Mouse (Mus musculus): Measurements from ENCODE around the gene Trub2. TPM values are rescaled to one million over a fixed set of nuclear protein-coding genes. Genes with fewer than 3 reads are reported as not detected.

Trub2 gene
- total and polyA plus RNA-seq, 3 experiments, result 24.4 to 34.0 (median 32.5) TPM

DNA sequence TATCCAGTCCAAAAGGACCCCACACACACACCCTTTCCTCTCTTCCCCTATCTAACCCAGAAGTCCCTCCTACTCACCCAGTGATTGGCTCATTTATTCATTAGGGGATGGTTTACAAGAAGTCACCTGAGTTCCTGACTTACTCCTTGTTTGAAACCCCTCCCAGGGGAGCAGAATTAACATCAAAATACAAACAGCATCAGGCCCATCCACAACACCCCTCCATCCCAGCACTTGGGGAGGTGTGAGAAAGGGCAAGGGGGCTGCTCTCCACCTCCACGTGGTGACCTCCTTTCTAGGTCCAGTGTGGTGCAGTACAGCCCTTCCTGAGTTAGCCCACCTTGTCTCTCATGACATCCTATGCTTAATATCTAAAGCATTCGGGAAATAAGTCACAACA lies 58.8 kb downstream of the Trub2 start:
- Histone ChIP-seq H3K4me1 (ENCODE audit: control insufficient read depth, insufficient read depth, low read length) (no peaks in the 10 kb centered on the region), H3K79me2 (replicated peaks; ENCODE audit: control insufficient read depth, insufficient read depth, low read length) (no peaks in the 10 kb centered on the region), H3K36me3 (ENCODE audit: control insufficient read depth, insufficient read depth, low read length) (no peaks in the 10 kb centered on the region), H3K27me3 (ENCODE audit: control insufficient read depth, insufficient read depth, low read length) (no peaks in the 10 kb centered on the region), H3K4me3 (no peak overlapping the region), H3K27ac (no peak overlapping the region), H3K9ac (ENCODE audit: low read depth, low read length) (no peak overlapping the region)
- TF ChIP-seq POLR2A (IDR thresholded peaks at IDR 0.05; ENCODE audit: insufficient read depth, low read depth, low read length) (no peak), EP300 (IDR thresholded peaks at IDR 0.05; ENCODE audit: insufficient read depth, low read depth, low read length) (no peak), CTCF (IDR thresholded peaks at IDR 0.05) (no peak)
- WGBS, result 49% methylated on average over 2 of the region's 2 CpGs
- intact Hi-C loops (cut with DNase I), result no loop called here
- no peak for DNase-seq

DNA sequence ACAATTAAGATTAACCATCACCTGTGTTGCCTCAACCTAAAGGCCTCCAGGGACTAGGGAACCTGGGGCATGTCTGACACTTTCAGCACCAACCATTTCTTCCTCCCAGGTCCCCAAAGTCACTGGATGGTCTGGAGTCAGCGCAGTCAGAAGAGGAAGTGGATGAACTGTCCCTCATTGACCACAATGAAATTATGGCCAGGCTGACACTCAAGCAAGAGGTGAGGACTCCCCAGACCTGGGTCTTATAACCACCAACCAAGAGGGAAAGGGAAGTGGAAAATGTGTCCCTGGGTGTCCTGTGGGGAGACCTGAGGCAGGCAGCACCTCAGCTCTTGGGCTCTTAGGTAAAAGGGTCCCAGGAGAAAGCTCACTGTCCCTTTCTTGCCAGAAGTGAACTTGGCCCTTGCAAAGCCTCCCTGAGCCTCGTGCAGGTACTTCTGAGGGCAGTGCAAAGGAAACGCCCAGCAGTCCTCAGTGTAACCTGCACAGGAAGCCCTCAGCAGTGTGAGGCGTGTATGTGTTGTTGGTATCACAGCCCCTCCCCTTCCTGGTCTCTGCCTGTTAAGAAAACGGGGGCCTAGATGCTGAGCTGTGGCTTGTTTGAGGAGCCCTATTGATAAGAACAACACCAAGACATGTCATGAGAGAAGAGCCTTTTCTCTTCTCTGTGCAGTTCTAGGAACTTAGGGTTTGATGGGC lies 63.5 kb downstream of the Trub2 start:
- DNase-seq, result no peak
- TF ChIP-seq EP300 (IDR thresholded peaks at IDR 0.05; ENCODE audit: insufficient read depth, low read depth, low read length) (no peak), CTCF (IDR thresholded peaks at IDR 0.05) (no peak), POLR2A (IDR thresholded peaks at IDR 0.05; ENCODE audit: insufficient read depth, low read depth, low read length) (no peak)
- H3K36me3 ChIP-seq (ENCODE audit: control insufficient read depth, insufficient read depth, low read length), result no peaks in the 10 kb centered on the region
- H3K27me3 ChIP-seq (ENCODE audit: control insufficient read depth, insufficient read depth, low read length), result no peaks in the 10 kb centered on the region
- WGBS, result 58% methylated on average over 5 of the region's 5 CpGs
- H3K9ac ChIP-seq (ENCODE audit: low read depth, low read length), result no peak overlapping the region
- no peak overlapping the region for H3K27ac ChIP-seq
- no peaks in the 10 kb centered on the region for H3K79me2 ChIP-seq (replicated peaks; ENCODE audit: control insufficient read depth, insufficient read depth, low read length)
- intact Hi-C loops (cut with DNase I), result no loop called here
- H3K4me1 ChIP-seq (ENCODE audit: control insufficient read depth, insufficient read depth, low read length), result no peaks in the 10 kb centered on the region
- H3K4me3 ChIP-seq, result no peak overlapping the region

DNA sequence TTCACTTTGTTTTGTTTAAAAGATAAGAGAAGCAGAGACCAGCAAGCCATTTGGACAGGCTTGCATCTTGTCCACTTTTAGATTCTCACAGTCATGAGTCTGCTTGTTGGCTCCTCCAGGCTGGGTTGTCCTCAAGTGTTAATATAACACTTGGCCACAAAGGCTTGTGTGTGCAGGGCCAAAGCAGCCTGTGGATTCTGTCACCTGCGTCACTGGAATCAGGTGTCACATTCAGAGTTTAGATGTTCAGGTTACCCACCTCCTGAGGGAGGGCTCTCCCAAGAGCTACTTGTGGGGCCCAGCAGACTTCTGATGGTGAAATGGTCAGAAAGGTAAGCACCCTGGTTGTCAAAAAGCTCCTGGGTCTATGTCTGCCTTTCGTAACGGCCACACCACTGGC lies 65.2 kb downstream of the Trub2 start:
- no peaks in the 10 kb centered on the region for H3K4me1 ChIP-seq (ENCODE audit: control insufficient read depth, insufficient read depth, low read length)
- WGBS, result 88% methylated on average over 3 of the region's 3 CpGs
- H3K27ac ChIP-seq, result no peak overlapping the region
- H3K27me3 ChIP-seq (ENCODE audit: control insufficient read depth, insufficient read depth, low read length), result no peaks in the 10 kb centered on the region
- no peak overlapping the region for H3K4me3 ChIP-seq
- no peaks in the 10 kb centered on the region for H3K36me3 ChIP-seq (ENCODE audit: control insufficient read depth, insufficient read depth, low read length)
- no peak for DNase-seq
- H3K79me2 ChIP-seq (replicated peaks; ENCODE audit: control insufficient read depth, insufficient read depth, low read length), result no peaks in the 10 kb centered on the region
- TF ChIP-seq EP300 (IDR thresholded peaks at IDR 0.05; ENCODE audit: insufficient read depth, low read depth, low read length) (no peak), CTCF (IDR thresholded peaks at IDR 0.05) (no peak), POLR2A (IDR thresholded peaks at IDR 0.05; ENCODE audit: insufficient read depth, low read depth, low read length) (no peak)
- no peak overlapping the region for H3K9ac ChIP-seq (ENCODE audit: low read depth, low read length)
- intact Hi-C loops (cut with DNase I), result no loop called here

DNA sequence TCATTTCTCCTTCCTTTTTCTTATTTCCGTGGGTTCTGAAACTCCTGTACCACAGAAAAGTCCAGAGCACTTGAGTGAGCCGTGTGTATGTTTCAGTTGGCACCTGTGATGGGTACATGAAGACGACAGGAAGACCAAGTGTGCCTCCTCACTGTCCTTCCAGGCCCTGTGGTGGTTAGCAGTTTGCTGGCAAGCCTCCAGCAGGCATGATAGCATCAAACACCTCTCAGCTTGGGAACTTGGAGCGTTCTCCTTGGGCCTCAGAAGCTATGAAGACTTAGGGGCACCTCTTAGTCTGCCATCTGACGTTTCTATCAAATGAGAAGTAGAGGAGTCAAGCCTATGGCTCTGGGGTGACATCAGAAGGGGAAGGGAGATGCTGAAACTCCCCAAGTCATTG lies 69.7 kb downstream of the Trub2 start:
- no peak for DNase-seq
- H3K79me2 ChIP-seq (replicated peaks; ENCODE audit: control insufficient read depth, insufficient read depth, low read length), result no peaks in the 10 kb centered on the region
- TF ChIP-seq EP300 (IDR thresholded peaks at IDR 0.05; ENCODE audit: insufficient read depth, low read depth, low read length) (no peak), CTCF (IDR thresholded peaks at IDR 0.05) (no peak), POLR2A (IDR thresholded peaks at IDR 0.05; ENCODE audit: insufficient read depth, low read depth, low read length) (no peak)
- intact Hi-C loops (cut with DNase I), result no loop called here
- H3K36me3 ChIP-seq (ENCODE audit: control insufficient read depth, insufficient read depth, low read length), result no peaks in the 10 kb centered on the region
- peaks cover 2% of the 10 kb centered on the region; the same call in 1 of the 2 replicates for H3K4me1 ChIP-seq (ENCODE audit: control insufficient read depth, insufficient read depth, low read length)
- H3K9ac ChIP-seq (ENCODE audit: low read depth, low read length), result no peak overlapping the region
- WGBS, result 76% methylated on average over 5 of the region's 5 CpGs
- H3K27me3 ChIP-seq (ENCODE audit: control insufficient read depth, insufficient read depth, low read length), result no peaks in the 10 kb centered on the region
- H3K27ac ChIP-seq, result no peak overlapping the region
- no peak overlapping the region for H3K4me3 ChIP-seq

DNA sequence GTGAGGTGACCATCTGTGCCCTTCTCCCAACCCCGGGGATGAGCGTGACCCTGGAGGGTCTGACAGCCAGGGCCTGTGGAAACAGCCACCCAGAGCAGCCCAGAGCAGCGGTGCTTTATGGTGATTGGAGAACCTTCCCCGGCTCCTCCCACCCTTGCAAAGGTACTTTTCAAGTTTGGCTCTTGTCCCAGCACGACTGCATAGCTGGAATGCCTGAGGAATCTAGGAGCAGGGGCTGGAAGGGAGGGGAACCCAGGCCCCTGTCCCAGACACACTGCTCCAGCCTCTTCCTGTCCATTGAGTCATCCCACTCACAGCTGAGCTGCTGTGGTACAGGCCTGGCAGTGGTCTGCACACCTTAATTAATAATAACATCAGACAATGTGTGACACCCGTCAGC lies 71.6 kb downstream of the Trub2 start:
- peak overlapping the region; percentile 7 for H3K27ac ChIP-seq
- no peak overlapping the region for H3K4me3 ChIP-seq
- intact Hi-C loops (cut with DNase I), result no loop called here
- WGBS, result 28% methylated on average over 6 of the region's 6 CpGs
- peak in 1 of 2 experiments; percentile 61 for DNase-seq
- no peak overlapping the region for H3K9ac ChIP-seq (ENCODE audit: low read depth, low read length)
- TF ChIP-seq CTCF (IDR thresholded peaks at IDR 0.05) (no peak), EP300 (IDR thresholded peaks at IDR 0.05; ENCODE audit: insufficient read depth, low read depth, low read length) (no peak), POLR2A (IDR thresholded peaks at IDR 0.05; ENCODE audit: insufficient read depth, low read depth, low read length) (no peak)
- H3K27me3 ChIP-seq (ENCODE audit: control insufficient read depth, insufficient read depth, low read length), result no peaks in the 10 kb centered on the region
- H3K79me2 ChIP-seq (replicated peaks; ENCODE audit: control insufficient read depth, insufficient read depth, low read length), result no peaks in the 10 kb centered on the region
- H3K36me3 ChIP-seq (ENCODE audit: control insufficient read depth, insufficient read depth, low read length), result no peaks in the 10 kb centered on the region
- H3K4me1 ChIP-seq (ENCODE audit: control insufficient read depth, insufficient read depth, low read length), result peaks cover 2% of the 10 kb centered on the region; the same call in 1 of the 2 replicates

DNA sequence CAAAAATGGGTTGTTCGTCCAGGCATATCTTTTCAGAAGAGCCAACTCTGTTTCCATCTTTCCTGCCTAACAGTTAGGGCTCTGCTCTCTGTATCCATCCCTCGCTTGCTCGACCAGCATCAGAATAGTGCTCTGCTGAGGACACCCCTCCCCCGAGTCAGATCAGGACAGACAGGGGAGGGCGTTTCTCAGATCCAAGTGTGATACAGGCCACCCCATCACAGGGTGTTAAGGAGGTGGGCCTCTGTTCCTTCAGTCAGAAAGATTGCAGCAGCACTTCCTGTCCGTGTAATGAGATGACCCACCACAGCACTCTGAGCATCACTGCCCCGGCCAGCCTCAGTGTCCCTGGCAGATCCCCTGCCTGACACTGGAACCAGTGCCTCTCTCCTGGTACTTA lies 72.2 kb downstream of the Trub2 start:
- Histone ChIP-seq H3K79me2 (replicated peaks; ENCODE audit: control insufficient read depth, insufficient read depth, low read length) (no peaks in the 10 kb centered on the region), H3K4me1 (ENCODE audit: control insufficient read depth, insufficient read depth, low read length) (peaks cover 2% of the 10 kb centered on the region; the same call in 1 of the 2 replicates), H3K27ac (no peak overlapping the region; the same call in none of the 2 replicates), H3K4me3 (no peak overlapping the region), H3K36me3 (ENCODE audit: control insufficient read depth, insufficient read depth, low read length) (no peaks in the 10 kb centered on the region), H3K27me3 (ENCODE audit: control insufficient read depth, insufficient read depth, low read length) (no peaks in the 10 kb centered on the region), H3K9ac (ENCODE audit: low read depth, low read length) (no peak overlapping the region)
- WGBS, result 42% methylated on average over 7 of the region's 7 CpGs
- TF ChIP-seq CTCF (IDR thresholded peaks at IDR 0.05), result no peak
- no peak for TF ChIP-seq EP300 (IDR thresholded peaks at IDR 0.05; ENCODE audit: insufficient read depth, low read depth, low read length)
- no peak for TF ChIP-seq POLR2A (IDR thresholded peaks at IDR 0.05; ENCODE audit: insufficient read depth, low read depth, low read length)
- no peak for DNase-seq
- intact Hi-C loops (cut with DNase I), result no loop called here
